Mouse (Mus musculus) stomach, embryonic 14.5 days (tissue): ENCODE data around the gene Echdc2. TPM values are rescaled to one million over a fixed set of nuclear protein-coding genes. Genes with fewer than 3 reads are reported as not detected.

Experiments
- ATAC-seq: fragments of 200-750 bp; cut with Nextera tagmentation; 2 replicates; pipeline ENCODE4 v1.8.0; 2017; ENCODE audit warnings: low read depth, moderate TSS enrichment; ENCODE audit not compliant: insufficient number of reproducible peaks, insufficient read depth, low FRiP score
- H3K27ac ChIP-seq: fragments of 300-500 bp; sonication (generic); 2 replicates; pipeline ENCODE4 v1.5.1; 2014; ENCODE audit warnings: mild to moderate bottlenecking, low read length, moderate library complexity, mixed read lengths
- H3K27me3 ChIP-seq: fragments of 300-500 bp; sonication (generic); 2 replicates; pipeline ENCODE4 v1.6.1; 2014; ENCODE audit warnings: low read length, control low read depth, mixed read lengths; ENCODE audit not compliant: control insufficient read depth, insufficient read depth
- H3K36me3 ChIP-seq: fragments of 300-500 bp; sonication (generic); 2 replicates; pipeline ENCODE4 v1.6.1; 2014; ENCODE audit warnings: mild to moderate bottlenecking, control low read depth, low read length, moderate library complexity, mixed read lengths; ENCODE audit not compliant: control insufficient read depth, insufficient read depth
- H3K4me1 ChIP-seq: fragments of 300-500 bp; sonication (generic); 2 replicates; pipeline ENCODE4 v1.6.1; 2014; ENCODE audit warnings: low read length, control low read depth, mixed read lengths; ENCODE audit not compliant: control insufficient read depth, insufficient read depth
- H3K4me2 ChIP-seq: fragments of 300-500 bp; sonication (generic); replicated peaks from 2 replicates; pipeline ENCODE4 v1.6.1; 2014; ENCODE audit warnings: low read depth, low read length, control low read depth
- H3K4me3 ChIP-seq: fragments of 300-500 bp; sonication (generic); 2 replicates; pipeline ENCODE4 v1.5.1; 2014; ENCODE audit warnings: low read depth, low read length, control low read depth
- H3K9ac ChIP-seq: fragments of 300-500 bp; sonication (generic); replicated peaks from 2 replicates; pipeline ENCODE4 v1.6.1; 2014; ENCODE audit warnings: low read depth, mild to moderate bottlenecking, control low read depth, low read length, moderate library complexity, mixed read lengths
- H3K9me3 ChIP-seq: fragments of 300-500 bp; sonication (generic); 2 replicates; pipeline ENCODE4 v1.6.1; 2016; ENCODE audit warnings: low read depth, low read length, control low read depth; ENCODE audit not compliant: control insufficient read depth
- whole genome bisulfite sequencing: fragments of 180-500 bp; shearing (Covaris S2); extraction: QIAGEN DNeasy Blood & Tissue Kit; methylation state at CpG from one replicate; pipeline ENCODE4 v1.1.7; 2014; 5-methylcytosine and 5-hydroxymethylcytosine counted together
- polyA plus RNA-seq: library from polyadenylated mRNA; unstranded; fragments of >200 nt; fragmentation: Nextera tagmentation; extraction: Ambion mirVana; gene quantifications from 2 replicates; pipeline ENCODE4 v1.2.1, GENCODE M21; 2014

Echdc2 gene
- polyA plus RNA-seq, 1 experiment from 2014 or later: 40.5 TPM

DNA sequence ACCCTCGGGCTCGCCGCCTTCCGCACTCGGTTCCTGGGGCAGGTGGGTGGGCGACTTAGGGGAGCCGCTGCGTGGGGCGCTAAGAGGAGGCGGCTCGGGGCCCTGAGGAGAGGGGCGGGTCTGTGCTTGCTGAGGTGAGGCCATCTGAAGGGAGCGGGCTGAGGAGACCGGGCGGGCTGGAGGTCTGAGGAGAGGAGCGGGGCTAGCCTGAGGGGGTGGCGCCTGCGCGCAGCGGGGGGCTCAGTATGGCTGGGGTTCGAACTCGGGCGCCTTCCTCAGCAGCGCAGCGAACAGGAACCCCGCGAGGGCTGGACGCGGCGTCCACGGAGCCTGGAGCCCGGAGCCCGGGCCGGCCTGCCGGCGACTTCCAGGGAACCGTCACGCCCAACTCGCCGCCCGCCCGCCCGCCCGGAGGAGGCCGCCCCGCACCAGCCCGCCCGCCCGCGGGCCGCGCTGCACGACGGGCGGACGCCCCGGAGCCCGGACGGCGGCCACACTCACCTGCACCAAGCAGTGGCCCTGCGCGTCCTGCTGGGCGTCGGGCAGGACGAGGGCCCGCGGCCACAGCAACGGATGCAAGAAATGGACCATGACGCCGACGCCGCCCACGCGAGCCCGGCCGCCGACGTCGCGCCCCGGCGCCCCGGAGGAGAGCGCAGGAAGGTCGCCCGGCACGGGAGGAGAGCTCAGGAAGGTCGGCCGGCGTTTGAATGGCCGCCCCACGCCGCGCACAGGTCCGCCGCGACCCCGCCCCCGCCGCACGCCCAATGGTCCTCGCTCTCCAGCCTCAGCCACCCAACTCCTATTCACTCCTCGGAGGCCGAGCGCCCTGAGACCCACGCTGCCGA lies 52.3 kb downstream of the Echdc2 start, which contains the start of gene Zyg11a:
Gene Zyg11a (minus strand): TSS at position 717 of the 848 bp plus-strand sequence.
- Histone ChIP-seq H3K9ac (0 out of 2 replicates have a peak within 1 kb of the TSS, but pooled peaks have one; percentile 21), H3K27me3 (peaks cover 7% of the 10 kb centered on the region)
- peak; percentile 49; the same call in 1 of the 2 replicates for ATAC-seq

DNA sequence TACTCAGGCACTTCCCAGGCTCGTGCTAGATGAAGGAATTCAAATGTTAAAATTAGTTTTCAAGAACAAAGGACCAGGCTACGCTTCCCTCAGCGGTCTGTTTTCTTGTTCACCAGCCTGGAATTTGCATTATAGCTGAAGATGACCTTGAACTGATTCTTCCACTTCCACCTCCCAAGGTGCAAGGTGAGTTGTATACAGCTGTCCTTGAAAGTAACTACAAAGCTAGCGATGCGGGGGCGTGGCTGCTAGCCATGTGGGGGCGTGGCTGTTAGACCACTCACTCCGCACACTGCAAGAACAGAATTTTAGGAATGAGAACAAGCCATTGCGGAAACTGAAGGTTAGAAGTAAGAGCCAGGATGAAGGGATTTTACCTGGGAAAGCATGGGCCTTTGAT lies 53.8 kb downstream of the Echdc2 start:
- Histone ChIP-seq H3K4me1 (0 out of 2 replicates have a peak, but pooled peaks cover 3% of the 10 kb centered on the region), H3K27me3 (peaks cover 7% of the 10 kb centered on the region), H3K4me2 (0 out of 2 replicates have a peak overlapping the region, but pooled peaks have one; percentile 10), H3K9me3 (no peaks in the 10 kb centered on the region), H3K9ac (no peak overlapping the region), H3K36me3 (no peaks in the 10 kb centered on the region), H3K27ac (no peak overlapping the region), H3K4me3 (no peak overlapping the region)
- ATAC-seq: no peak
- 8% methylated on average over 9 of the region's 9 CpGs for WGBS

More for the DNA sequence above, 52.3 kb downstream of the Echdc2 start, which contains the start of gene Zyg11a:
- Histone ChIP-seq H3K4me2 (peak within 1 kb of the TSS; percentile 57), H3K4me1 (0 out of 2 replicates have a peak, but pooled peaks cover 3% of the 10 kb centered on the region), H3K9me3 (no peaks in the 10 kb centered on the region), H3K27ac (no peak within 1 kb of the TSS), H3K36me3 (no peaks in the 10 kb centered on the region), H3K4me3 (peak within 1 kb of the TSS; percentile 41)
- 2% methylated on average over 78 of the region's 107 CpGs for WGBS

GRCm38 (mm10) chr4:108222507-108222906 lies 57.3 kb downstream of the Echdc2 start:
- 0 out of 2 replicates have a peak, but pooled peaks cover 3% of the 10 kb centered on the region for H3K4me1 ChIP-seq
- no peak overlapping the region for H3K27ac ChIP-seq
- no peak overlapping the region for H3K4me3 ChIP-seq
- no peak overlapping the region for H3K9ac ChIP-seq
- no peaks in the 10 kb centered on the region for H3K9me3 ChIP-seq
- no peak overlapping the region for H3K4me2 ChIP-seq
- H3K36me3 ChIP-seq: no peaks in the 10 kb centered on the region
- WGBS: 94% methylated on average over 5 of the region's 5 CpGs
- no peaks in the 10 kb centered on the region; the same call in none of the 2 replicates for H3K27me3 ChIP-seq
- ATAC-seq: no peak

- Histone ChIP-seq H3K4me2 (no peak overlapping the region), H3K36me3 (no peaks in the 10 kb centered on the region), H3K9me3 (no peaks in the 10 kb centered on the region), H3K9ac (no peak overlapping the region), H3K4me1 (no peaks in the 10 kb centered on the region), H3K4me3 (no peak overlapping the region), H3K27me3 (no peaks in the 10 kb centered on the region), H3K27ac (no peak overlapping the region)
- 47% methylated on average over 3 of the region's 3 CpGs for WGBS
- ATAC-seq: no peak
Observed at GRCm38 (mm10) chr4:108225341-108225872, 60.2 kb downstream of the Echdc2 start.

Other genes with a start within 250 kb of the Echdc2 start
- 44.2 and 48.3 TPM in 2 replicates for gene Cpt2, start 241.8 kb upstream of the Echdc2 start, polyA plus RNA-seq
- 0.41 TPM in 1 of 2 replicates, not detected in the other for gene Slc1a7, start 197.1 kb upstream of the Echdc2 start, polyA plus RNA-seq
- gene Podn, start 69.0 kb upstream of the Echdc2 start, polyA plus RNA-seq: 3.4 and 5.5 TPM in 2 replicates
- gene Scp2, start 20.4 kb upstream of the Echdc2 start, polyA plus RNA-seq: 201 and 213 TPM in 2 replicates
- gene Zyg11a, start 52.6 kb downstream of the Echdc2 start, polyA plus RNA-seq: not detected in 2 replicates
- 15.1 and 18.1 TPM in 2 replicates for gene Zyg11b, start 135.7 kb downstream of the Echdc2 start, polyA plus RNA-seq
- gene Coa7, start 162.7 kb downstream of the Echdc2 start, polyA plus RNA-seq: 46.3 and 48.0 TPM in 2 replicates
- 2.0 and 2.8 TPM in 2 replicates for gene Shisal2a, start 217.9 kb downstream of the Echdc2 start, polyA plus RNA-seq
- gene Gpx7, start 241.5 kb downstream of the Echdc2 start, polyA plus RNA-seq: 65.4 and 65.8 TPM in 2 replicates